Mouse (Mus musculus) bone marrow, adult 2 months (tissue): ENCODE data around the gene Cks1b.

Source experiments
- CTCF ChIP-seq: fragments of 200-500 bp; IDR thresholded peaks from 2 replicates; pipeline ENCODE4 v1.5.1; 2011; ENCODE audit warnings: low read length, control low read depth; ENCODE audit not compliant: control insufficient read depth, insufficient read depth
- POLR2A ChIP-seq: fragments of 200-500 bp; IDR thresholded peaks from 2 replicates; pipeline ENCODE4 v1.6.1; 2011; ENCODE audit warnings: low read depth, mild to moderate bottlenecking, control low read depth, low read length, borderline replicate concordance; ENCODE audit not compliant: control insufficient read depth

- TF ChIP-seq CTCF (no peak), POLR2A (no peak)
These were observed 6.4 kb upstream of the Cks1b start for GRCm38 (mm10) chr3:89424416-89425140.
